Mouse (Mus musculus) liver, embryonic 16.5 days (tissue): ENCODE measurements around the gene Iqck. TPM values are rescaled to one million over a fixed set of nuclear protein-coding genes. Genes with fewer than 3 reads are reported as not detected.

ENCODE experiments used
- ATAC-seq: fragments of 200-750 bp; cut with Nextera tagmentation; 2 replicates; pipeline ENCODE4 v1.8.0; 2017; ENCODE audit warnings: low read depth, mild to moderate bottlenecking, moderate number of reproducible peaks, moderate library complexity
- H3K27ac ChIP-seq: fragments of 300-500 bp; sonication (generic); 2 replicates; pipeline ENCODE4 v1.5.1; 2014; ENCODE audit warnings: mild to moderate bottlenecking, low read length
- H3K27me3 ChIP-seq: fragments of 300-500 bp; sonication (generic); 2 replicates; pipeline ENCODE4 v1.6.1; 2014; ENCODE audit warnings: low read depth, low read length, mixed read lengths; ENCODE audit not compliant: control insufficient read depth, insufficient read depth
- H3K36me3 ChIP-seq: fragments of 300-500 bp; sonication (generic); 2 replicates; pipeline ENCODE4 v1.6.1; 2014; ENCODE audit warnings: mild to moderate bottlenecking; ENCODE audit not compliant: control insufficient read depth, insufficient read depth
- H3K4me1 ChIP-seq: fragments of 300-500 bp; sonication (generic); 2 replicates; pipeline ENCODE4 v1.6.1; 2014; ENCODE audit warnings: low read depth, low read length, mixed read lengths; ENCODE audit not compliant: control insufficient read depth
- H3K4me2 ChIP-seq: fragments of 300-500 bp; sonication (generic); 2 replicates; pipeline ENCODE4 v1.6.1; 2014; ENCODE audit warnings: low read depth, low read length, mixed read lengths
- H3K4me3 ChIP-seq: fragments of 300-500 bp; sonication (generic); 2 replicates; pipeline ENCODE4 v1.5.1; 2014; ENCODE audit warnings: low read depth, mild to moderate bottlenecking, low read length
- H3K9ac ChIP-seq: fragments of 300-500 bp; sonication (generic); 2 replicates; pipeline ENCODE4 v1.6.1; 2014; ENCODE audit warnings: low read depth, low read length
- H3K9me3 ChIP-seq: fragments of 300-500 bp; sonication (generic); replicated peaks from 2 replicates; pipeline ENCODE4 v1.6.1; 2016; ENCODE audit warnings: low read length; ENCODE audit not compliant: control insufficient read depth
- WGBS: fragments of 180-500 bp; shearing (Covaris S2); extraction: QIAGEN DNeasy Blood & Tissue Kit; methylation state at CpG from one replicate; pipeline ENCODE4 v1.1.7; 2014; ENCODE audit not compliant: insufficient replicate concordance; 5-methylcytosine and 5-hydroxymethylcytosine counted together
- polyA plus RNA-seq: library from polyadenylated mRNA; unstranded; fragments of >200 nt; fragmentation: Nextera tagmentation; extraction: Ambion mirVana; gene quantifications from 2 replicates; pipeline ENCODE4 v1.2.1, GENCODE M21; 2015

The Iqck gene
- polyA plus RNA-seq, result 0.26 and 0.27 TPM in 2 replicates

DNA sequence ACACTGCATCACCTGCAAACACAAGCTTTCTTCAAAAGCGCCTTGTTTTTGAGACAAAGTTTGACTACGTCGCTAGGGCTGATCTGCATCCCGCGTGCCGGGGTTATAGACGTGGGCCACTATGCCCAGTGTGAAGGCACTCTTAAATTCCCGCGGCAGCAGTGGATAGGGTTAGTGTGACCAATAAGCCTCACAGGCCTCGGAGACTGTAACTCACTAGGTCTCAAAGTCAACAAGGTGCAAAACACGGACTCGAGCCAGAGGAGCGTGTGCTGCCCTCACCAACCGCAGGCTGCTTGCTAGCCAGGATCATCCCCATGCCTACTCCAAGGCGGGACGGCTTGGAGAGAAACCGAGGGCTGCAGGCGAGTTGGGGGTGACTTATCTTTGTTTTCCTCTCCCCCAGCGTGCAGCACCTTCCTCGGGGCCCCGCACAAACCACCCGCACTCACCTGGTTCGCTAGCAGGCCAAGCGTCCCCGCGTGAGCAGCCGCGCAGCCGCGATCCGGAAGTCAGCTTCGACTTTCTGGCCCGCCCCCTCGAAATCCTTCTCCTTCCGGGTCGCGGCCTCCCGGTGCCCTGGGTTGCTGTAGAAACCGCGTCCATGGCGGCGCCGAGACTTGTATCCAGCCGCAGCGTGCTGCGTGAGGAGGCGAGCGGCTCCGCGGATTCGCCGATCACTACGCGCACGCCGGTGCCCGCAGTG lies at the start of gene Iqck:
Iqck (plus strand) TSS at position 582 of the 706 bp plus-strand sequence.
- peak within 1 kb of the TSS; percentile 88 for H3K4me2 ChIP-seq
- peak within 1 kb of the TSS; percentile 90 for H3K4me3 ChIP-seq
- peak; percentile 92 for ATAC-seq
- no peaks in the 10 kb centered on the region for H3K27me3 ChIP-seq
- no peaks in the 10 kb centered on the region for H3K9me3 ChIP-seq
- H3K4me1 ChIP-seq, result peaks cover 12% of the 10 kb centered on the region
- peak within 1 kb of the TSS; percentile 33; the same call in 1 of the 2 replicates for H3K27ac ChIP-seq
- peak within 1 kb of the TSS; percentile 64 for H3K9ac ChIP-seq
- whole genome bisulfite sequencing, result under 1% methylated on average over 57 of the region's 57 CpGs
- peaks cover 3% of the 10 kb centered on the region for H3K36me3 ChIP-seq

DNA sequence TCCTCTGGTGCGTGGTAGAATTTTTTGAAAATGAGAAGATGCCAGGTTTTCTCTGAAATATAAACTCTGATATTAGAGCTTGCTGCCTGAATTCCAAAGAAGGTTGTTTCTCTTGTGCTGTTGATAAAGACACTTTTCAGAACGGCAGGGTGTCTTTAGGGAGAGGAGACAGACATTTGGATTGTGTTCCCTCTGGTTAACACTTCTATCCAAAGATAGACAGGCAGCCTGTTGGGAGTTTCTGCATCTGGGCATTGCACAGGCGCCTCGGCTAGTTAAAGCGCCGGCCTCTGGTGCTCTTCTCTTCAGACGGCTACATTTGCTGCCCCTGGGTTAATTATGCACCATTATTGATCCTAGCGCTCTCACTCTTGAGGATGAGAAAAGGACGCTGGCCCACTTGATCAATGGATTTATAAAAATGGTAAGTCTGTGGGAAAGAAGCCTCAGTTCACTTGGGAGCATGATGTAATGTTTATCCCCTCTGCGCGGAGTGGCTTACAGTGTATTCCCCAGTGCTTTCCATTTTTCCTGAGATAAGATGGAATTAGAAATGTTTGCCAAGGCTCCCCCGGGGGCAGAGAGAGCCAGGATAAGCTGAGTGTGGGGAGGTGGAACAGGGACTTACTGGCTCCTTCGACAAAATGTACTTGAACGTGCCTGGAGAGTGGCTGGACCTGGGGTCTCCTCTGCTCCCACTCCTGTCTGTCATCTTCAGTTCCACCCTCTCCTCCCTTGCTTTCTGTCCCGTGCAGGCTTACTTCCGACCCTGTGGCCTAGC lies 48.7 kb upstream of the Iqck start:
- Histone ChIP-seq H3K36me3 (no peaks in the 10 kb centered on the region), H3K9me3 (no peaks in the 10 kb centered on the region), H3K27ac (no peak overlapping the region), H3K4me2 (no peak overlapping the region), H3K4me1 (no peaks in the 10 kb centered on the region; the same call in none of the 2 replicates), H3K9ac (no peak overlapping the region), H3K27me3 (no peaks in the 10 kb centered on the region), H3K4me3 (no peak overlapping the region)
- WGBS, result 64% methylated on average over 16 of the region's 16 CpGs
- no peak for ATAC-seq

GRCm38 (mm10) chr7:118807899-118808298 lies 47.7 kb upstream of the Iqck start:
- Histone ChIP-seq H3K36me3 (no peaks in the 10 kb centered on the region), H3K9ac (no peak overlapping the region), H3K4me3 (no peak overlapping the region), H3K9me3 (no peaks in the 10 kb centered on the region), H3K27me3 (no peaks in the 10 kb centered on the region), H3K4me2 (no peak overlapping the region), H3K27ac (no peak overlapping the region), H3K4me1 (no peaks in the 10 kb centered on the region; the same call in none of the 2 replicates)
- 73% methylated on average over 8 of the region's 8 CpGs for WGBS
- no peak for ATAC-seq

DNA sequence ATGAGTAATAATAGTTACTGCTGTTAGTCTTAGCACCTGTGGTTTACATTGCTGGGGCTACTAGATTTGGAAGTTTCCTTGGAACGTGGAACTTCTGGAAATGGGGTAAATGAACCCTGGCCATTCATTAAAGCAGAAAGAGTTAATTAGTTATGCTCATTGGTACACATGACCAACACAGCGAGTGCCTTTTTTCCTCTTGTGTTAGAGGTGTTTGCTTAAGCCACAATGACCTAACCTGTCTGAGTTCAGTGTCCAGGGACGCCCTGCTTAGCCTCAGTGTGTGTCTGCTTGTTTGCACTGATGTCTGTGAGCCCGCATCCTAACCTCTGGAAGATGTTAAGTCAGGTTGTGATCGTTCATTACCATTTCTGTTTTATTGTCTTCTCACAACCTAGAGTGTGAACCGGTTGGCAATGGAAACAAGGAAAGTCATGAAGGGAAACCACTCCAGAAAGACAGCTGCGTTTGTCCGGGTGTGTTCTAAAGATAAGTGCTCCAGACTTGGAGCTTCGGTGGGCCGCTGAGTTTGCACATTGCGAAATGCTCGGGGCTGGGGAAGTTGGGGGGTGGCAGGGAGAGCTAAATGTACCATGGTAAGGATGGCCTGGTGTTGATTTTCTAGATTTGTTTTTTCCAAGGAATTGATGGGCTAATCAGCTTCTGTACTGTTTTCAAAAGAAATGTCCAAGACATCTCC lies 44.0 kb upstream of the Iqck start:
- Histone ChIP-seq H3K4me1 (no peaks in the 10 kb centered on the region; the same call in none of the 2 replicates), H3K36me3 (no peaks in the 10 kb centered on the region), H3K27ac (peak overlapping the region; percentile 32), H3K4me2 (no peak overlapping the region), H3K4me3 (no peak overlapping the region), H3K9ac (no peak overlapping the region), H3K27me3 (no peaks in the 10 kb centered on the region), H3K9me3 (no peaks in the 10 kb centered on the region)
- 31% methylated on average over 12 of the region's 12 CpGs for WGBS
- peak; percentile 70 for ATAC-seq

DNA sequence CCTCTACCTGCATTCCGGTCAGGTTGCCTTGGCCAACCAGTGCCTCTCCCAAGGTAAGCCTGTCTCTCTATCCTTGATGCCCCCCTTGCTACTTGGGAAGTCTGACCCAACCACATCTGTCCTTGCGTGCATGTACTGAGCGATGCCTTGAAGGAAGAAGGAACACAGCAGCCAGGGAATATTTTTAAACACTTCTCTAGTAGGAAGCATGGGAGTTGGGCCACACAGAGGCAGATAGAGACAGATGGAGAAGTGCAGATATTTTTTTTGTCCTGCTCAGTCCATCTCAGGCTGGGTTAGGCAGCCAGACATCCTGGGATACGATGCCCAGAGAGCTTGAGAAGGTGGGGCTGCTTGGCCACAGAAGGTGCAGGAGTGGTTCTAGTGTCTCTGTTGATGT lies 42.0 kb upstream of the Iqck start:
- no peaks in the 10 kb centered on the region for H3K9me3 ChIP-seq
- H3K4me1 ChIP-seq, result no peaks in the 10 kb centered on the region; the same call in 1 of the 2 replicates
- H3K27ac ChIP-seq, result no peak overlapping the region
- H3K4me3 ChIP-seq, result no peak overlapping the region
- no peaks in the 10 kb centered on the region for H3K36me3 ChIP-seq
- H3K9ac ChIP-seq, result no peak overlapping the region
- no peak for ATAC-seq
- 79% methylated on average over 4 of the region's 4 CpGs for WGBS
- H3K4me2 ChIP-seq, result no peak overlapping the region
- no peaks in the 10 kb centered on the region for H3K27me3 ChIP-seq

GRCm38 (mm10) chr7:118816275-118816674 lies 39.3 kb upstream of the Iqck start:
- Histone ChIP-seq H3K36me3 (no peaks in the 10 kb centered on the region), H3K9me3 (no peaks in the 10 kb centered on the region), H3K27ac (no peak overlapping the region), H3K27me3 (no peaks in the 10 kb centered on the region), H3K4me2 (no peak overlapping the region), H3K9ac (no peak overlapping the region), H3K4me1 (no peaks in the 10 kb centered on the region; the same call in 1 of the 2 replicates), H3K4me3 (no peak overlapping the region)
- WGBS, result 67% methylated on average over 3 of the region's 3 CpGs
- no peak for ATAC-seq

DNA sequence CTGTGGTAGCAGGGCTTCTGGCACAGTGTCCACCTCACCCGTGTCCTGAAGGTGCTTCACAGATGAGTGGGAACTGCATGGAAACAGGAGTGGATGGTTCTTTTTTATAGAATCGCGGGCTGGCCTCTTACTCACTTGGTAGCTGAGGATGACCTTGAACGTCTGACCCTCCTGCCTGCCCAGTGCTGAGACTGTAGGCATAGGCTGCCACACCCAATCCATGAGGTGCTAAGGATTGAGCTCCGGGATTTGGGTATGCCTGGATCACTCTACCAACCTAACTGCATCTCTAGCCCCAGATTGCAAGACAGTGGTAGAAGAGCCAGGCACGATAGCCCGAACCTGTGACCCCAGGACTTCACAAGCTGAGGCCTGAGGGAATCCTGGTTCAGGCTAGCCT lies 37.8 kb upstream of the Iqck start:
- H3K4me2 ChIP-seq, result no peak overlapping the region
- H3K36me3 ChIP-seq, result no peaks in the 10 kb centered on the region
- ATAC-seq, result no peak
- H3K9me3 ChIP-seq, result no peaks in the 10 kb centered on the region
- no peaks in the 10 kb centered on the region for H3K4me1 ChIP-seq
- H3K27ac ChIP-seq, result no peak overlapping the region
- no peak overlapping the region for H3K9ac ChIP-seq
- H3K4me3 ChIP-seq, result no peak overlapping the region
- H3K27me3 ChIP-seq, result no peaks in the 10 kb centered on the region
- WGBS, result 75% methylated on average over 7 of the region's 7 CpGs

GRCm38 (mm10) chr7:118819666-118820065 lies 35.9 kb upstream of the Iqck start:
- WGBS, result 81% methylated on average over 1 of the region's 1 CpGs
- no peak for ATAC-seq
- H3K36me3 ChIP-seq, result no peaks in the 10 kb centered on the region
- no peaks in the 10 kb centered on the region for H3K27me3 ChIP-seq
- H3K9me3 ChIP-seq, result no peaks in the 10 kb centered on the region
- H3K4me3 ChIP-seq, result no peak overlapping the region
- H3K4me1 ChIP-seq, result no peaks in the 10 kb centered on the region
- no peak overlapping the region for H3K27ac ChIP-seq
- H3K4me2 ChIP-seq, result no peak overlapping the region
- H3K9ac ChIP-seq, result no peak overlapping the region
